8 mouse cellular contexts compared by ENCODE assay signal in the genomic region with DNA sequence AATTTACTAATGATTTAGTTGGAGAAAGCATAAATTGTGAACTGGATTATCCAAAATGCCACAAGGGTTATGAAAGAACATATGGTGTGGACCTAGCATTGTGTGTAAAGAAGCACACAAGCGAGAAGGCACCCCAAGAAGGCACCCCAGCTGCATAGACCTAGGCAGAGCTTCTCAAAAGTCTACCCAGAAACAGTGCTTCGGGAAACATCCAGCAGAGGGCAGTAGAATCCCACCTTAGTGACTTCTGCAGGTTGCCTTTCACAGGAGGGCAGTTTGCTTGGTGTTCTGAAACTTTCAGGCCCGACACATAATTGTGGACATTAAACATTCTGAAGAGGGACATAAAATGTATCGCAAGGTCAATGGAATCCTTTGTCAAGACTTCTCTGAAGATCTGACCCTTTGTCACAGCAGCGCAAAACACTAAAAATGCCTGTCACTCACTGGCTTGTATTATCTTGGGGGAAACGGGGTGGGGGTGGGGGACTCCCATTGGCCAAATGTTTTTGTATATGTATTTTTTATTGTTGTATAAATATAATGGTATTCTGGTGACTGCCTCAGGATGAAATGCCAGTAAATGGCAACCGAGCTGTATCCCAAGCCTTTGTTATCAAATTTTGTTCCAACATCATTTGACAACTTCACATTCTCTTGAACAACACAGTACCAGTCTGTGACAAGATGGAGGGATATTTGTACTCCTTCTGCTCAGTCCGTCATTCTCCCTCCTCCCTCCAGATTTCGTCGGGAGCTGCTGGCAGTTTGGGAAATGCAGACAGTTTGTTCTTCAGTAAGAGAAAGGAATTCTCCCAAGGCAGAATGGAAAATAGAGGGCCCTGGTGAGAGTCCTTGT.
DNase-seq lines count a peak whose midpoint lies in the region; ATAC-seq and TF ChIP-seq lines count a peak whose summit lies in the region.

No protein-coding gene starts in this region.

- no peaks in the 10 kb centered on the region for H3K36me3 ChIP-seq in forebrain, embryonic 10.5 days (replicated peaks)
- H3K36me3 ChIP-seq in hindbrain, embryonic 15.5 days: no peaks in the 10 kb centered on the region

- CTCF ChIA-PET in Patski (lab: Charles Lee): no interaction called here

- H3K27ac ChIP-seq in forebrain, embryonic 10.5 days: peak overlapping the region; percentile 20; the same call in 1 of the 2 replicates
- no peak overlapping the region for H3K27ac ChIP-seq in hindbrain, embryonic 15.5 days (replicated peaks)

- POLR2A ChIA-PET in Patski (lab: Charles Lee): no interaction called here

- no peak overlapping the region for H3K4me3 ChIP-seq in forebrain, embryonic 10.5 days
- H3K4me3 ChIP-seq in hindbrain, embryonic 15.5 days: no peak overlapping the region

- peaks cover 27% of the 10 kb centered on the region for H3K4me1 ChIP-seq in forebrain, embryonic 10.5 days
- 0 out of 2 replicates have a peak, but pooled peaks cover 4% of the 10 kb centered on the region for H3K4me1 ChIP-seq in hindbrain, embryonic 15.5 days (replicated peaks)

- H3K9ac ChIP-seq in hindbrain, embryonic 15.5 days: no peak overlapping the region

- no peak overlapping the region for H3K4me2 ChIP-seq in hindbrain, embryonic 15.5 days

- ATAC-seq in Patski: peak; percentile 79
- ATAC-seq in hindbrain, embryonic 15.5 days (ENCODE audit: low FRiP score, low read depth): peak; percentile 38
- peak; percentile 86 for ATAC-seq in megakaryocyte progenitor cell, adult 5-6 weeks (replicated peaks; ENCODE audit: poor library complexity)
- ATAC-seq in inflammation-experienced regulatory T-cells, adult 6 months: no peak

- 53% methylated on average over 10 of the region's 10 CpGs for WGBS in forebrain, embryonic 10.5 days
- 38% methylated on average over 10 of the region's 10 CpGs for WGBS in hindbrain, embryonic 15.5 days

- in situ Hi-C loops in Patski (cut with MboI; ENCODE audit: low pct_unique_long_range_greater_than_20kb): no loop called here

- peak; percentile 24 for DNase-seq in Patski (ENCODE audit: low read depth, low spot score)
- peak; percentile 52 for DNase-seq in brain, embryonic 18.5 days (ENCODE audit: low read depth, low spot score)
- peak; percentile 81 for DNase-seq in forebrain, embryonic 10.5 days (ENCODE audit: extremely low spot score, low spot score)
- peak; percentile 69 to 94 for DNase-seq in layer of hippocampus, postnatal 25 days (ENCODE audit: extremely low spot score in 1 of 2, low spot score in 1 of 2)
- peak; percentile 20 for DNase-seq in skeletal muscle tissue, adult 2 months (ENCODE audit: low read depth, low spot score)

- peak; percentile 86 for TF ChIP-seq CTCF in Patski (IDR thresholded peaks at IDR 0.05)

- no peaks in the 10 kb centered on the region for H3K9me3 ChIP-seq in forebrain, embryonic 10.5 days
- H3K9me3 ChIP-seq in hindbrain, embryonic 15.5 days: no peaks in the 10 kb centered on the region

- H3K27me3 ChIP-seq in Patski: peaks cover 48% of the 10 kb centered on the region
- H3K27me3 ChIP-seq in forebrain, embryonic 10.5 days (ENCODE audit: poor library complexity, severe bottlenecking): peaks cover 4% of the 10 kb centered on the region; the same call in 1 of the 2 replicates
- no peaks in the 10 kb centered on the region for H3K27me3 ChIP-seq in hindbrain, embryonic 15.5 days

Comparison
In these comparisons a context has a peak if more than half of its experiments do, and no peak if none do; other contexts are left out.
1. DNase-seq: peak in every context shown above with its lines; median percentile 82 in layer of hippocampus, postnatal 25 days; 81 in forebrain, embryonic 10.5 days; 52 in brain, embryonic 18.5 days; 24 in Patski; 20 in skeletal muscle tissue, adult 2 months.